Mouse (Mus musculus): Measurements from ENCODE around the gene Spaar.

Spaar gene

DNA sequence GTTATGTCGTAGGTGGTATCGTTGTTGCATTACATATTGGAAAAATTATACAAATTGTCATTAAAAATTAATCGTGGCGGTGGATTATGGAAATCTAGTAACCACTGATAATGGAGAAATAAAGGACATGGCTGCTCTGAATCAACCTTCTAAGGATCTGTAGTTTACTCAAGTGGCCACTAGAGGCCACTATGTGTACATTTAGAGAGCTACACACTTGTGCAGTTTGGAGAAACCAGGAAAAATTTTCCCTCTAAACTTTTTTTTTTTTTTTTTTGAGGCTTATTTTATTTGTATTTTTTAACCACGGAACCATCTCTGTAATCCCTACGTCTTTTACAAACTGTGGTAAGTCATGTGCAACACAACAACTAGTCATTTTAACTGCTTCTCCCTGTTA, 15.4 kb downstream of the Spaar start:
- no peak for TF ChIP-seq GATA4 (IDR thresholded peaks at IDR 0.05; ENCODE audit: insufficient replicate concordance, low read length)

GRCm38 (mm10) chr4:43757213-43757612, 27.4 kb downstream of the Spaar start:
- TF ChIP-seq GATA4 (IDR thresholded peaks at IDR 0.05; ENCODE audit: insufficient replicate concordance, low read length): no peak

DNA sequence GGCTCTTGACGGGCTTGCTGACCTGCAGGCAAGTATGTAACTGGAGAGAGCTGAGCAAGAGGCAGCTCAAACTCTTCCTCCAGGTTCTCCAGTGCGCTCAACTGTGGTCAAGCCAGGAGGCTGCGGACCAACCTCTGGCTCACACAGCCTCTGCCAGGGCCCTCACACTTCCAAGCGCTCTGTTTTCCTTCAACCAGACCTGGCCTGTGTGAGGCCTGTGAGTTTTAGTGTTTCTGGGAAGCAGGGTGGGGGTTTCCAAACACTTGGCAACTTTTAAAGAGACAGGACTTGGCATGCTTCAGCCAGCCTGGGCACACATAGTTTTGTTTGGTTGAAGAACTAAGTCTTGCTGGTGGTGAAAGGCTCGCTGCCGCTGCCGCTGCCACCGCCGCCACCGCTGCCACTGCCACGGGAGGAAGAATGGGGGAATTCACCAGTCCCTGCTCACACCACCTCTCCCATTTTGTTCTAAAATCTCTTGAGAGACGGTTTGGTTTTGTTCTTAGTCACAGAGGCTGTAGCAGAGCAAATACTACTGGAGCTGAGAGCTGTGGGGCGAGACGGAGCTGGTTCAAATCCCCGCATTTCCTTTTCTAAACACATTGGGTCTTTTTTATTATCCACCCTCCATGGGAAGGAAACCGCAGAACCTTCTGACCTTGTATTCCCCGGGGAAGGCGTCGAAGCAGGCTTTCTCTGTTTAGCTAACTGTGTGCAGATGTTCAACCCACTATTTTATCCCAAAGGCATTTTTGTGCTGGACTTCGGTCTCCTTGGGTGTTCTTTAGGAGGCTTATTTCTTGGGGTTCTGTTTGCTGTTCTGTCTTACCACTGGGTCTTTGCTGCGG, 30.0 kb downstream of the Spaar start:
- no peak for TF ChIP-seq GATA4 (IDR thresholded peaks at IDR 0.05; ENCODE audit: insufficient replicate concordance, low read length)

- no peak for TF ChIP-seq GATA4 (IDR thresholded peaks at IDR 0.05; ENCODE audit: insufficient replicate concordance, low read length)
Observed at GRCm38 (mm10) chr4:43760460-43760859, 30.6 kb downstream of the Spaar start.

- TF ChIP-seq GATA4 (IDR thresholded peaks at IDR 0.05; ENCODE audit: insufficient replicate concordance, low read length): no peak
Observed at GRCm38 (mm10) chr4:43761336-43761735, 31.5 kb downstream of the Spaar start.

- no peak for TF ChIP-seq GATA4 (IDR thresholded peaks at IDR 0.05; ENCODE audit: insufficient replicate concordance, low read length)
Observed at GRCm38 (mm10) chr4:43763410-43763809, 33.6 kb downstream of the Spaar start.

- no peak for TF ChIP-seq GATA4 (IDR thresholded peaks at IDR 0.05; ENCODE audit: insufficient replicate concordance, low read length)
Observed at GRCm38 (mm10) chr4:43768341-43768740, 38.5 kb downstream of the Spaar start.

GRCm38 (mm10) chr4:43769374-43769773, 39.5 kb downstream of the Spaar start:
- TF ChIP-seq GATA4 (IDR thresholded peaks at IDR 0.05; ENCODE audit: insufficient replicate concordance, low read length): no peak

DNA sequence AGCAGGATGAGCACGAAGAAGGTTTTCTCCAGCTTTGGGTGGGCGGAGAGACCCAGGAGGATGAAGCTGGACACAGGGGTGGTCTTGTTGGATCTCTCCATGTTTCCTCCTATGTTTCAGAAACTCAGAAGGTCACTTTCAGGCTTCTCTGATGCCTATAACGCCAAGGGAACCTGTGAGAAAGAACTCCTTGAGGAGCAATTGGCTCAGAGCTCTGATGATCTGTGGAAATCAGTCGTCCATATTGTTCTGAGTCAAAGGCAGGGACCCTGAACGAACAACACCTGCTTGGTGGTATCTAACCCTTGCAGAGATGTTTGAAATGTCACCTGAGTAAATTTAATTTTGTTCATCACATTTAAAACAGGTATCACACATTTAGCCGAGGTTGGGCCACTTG, 41.1 kb downstream of the Spaar start, which contains the start of gene Olfr159:
TSS of gene Olfr159 (minus strand) at position 101 of the 400 bp plus-strand sequence.
- no peak for TF ChIP-seq GATA4 (IDR thresholded peaks at IDR 0.05; ENCODE audit: insufficient replicate concordance, low read length)

- no peak for TF ChIP-seq GATA4 (IDR thresholded peaks at IDR 0.05; ENCODE audit: insufficient replicate concordance, low read length)
Observed at GRCm38 (mm10) chr4:43771626-43772025, 41.8 kb downstream of the Spaar start.

DNA sequence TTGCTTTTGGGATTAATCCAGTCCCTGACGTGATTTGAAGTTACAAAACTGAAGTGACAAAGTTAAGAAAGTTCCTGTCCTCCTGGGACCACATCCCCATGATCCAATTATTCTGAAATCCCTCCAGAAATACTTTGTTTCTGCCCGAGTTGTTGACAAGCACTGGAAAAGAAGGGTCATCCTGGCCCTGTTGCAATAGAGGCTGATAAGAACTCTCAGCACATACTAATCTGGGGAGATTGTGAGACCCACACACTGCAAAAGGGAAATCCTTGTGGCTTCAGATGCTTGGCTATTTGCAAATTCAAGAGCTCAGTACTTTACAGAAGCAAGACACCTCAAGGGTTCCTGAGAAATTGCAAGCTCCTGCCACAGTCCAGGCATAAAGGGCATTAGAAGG, 42.5 kb downstream of the Spaar start:
- TF ChIP-seq GATA4 (IDR thresholded peaks at IDR 0.05; ENCODE audit: insufficient replicate concordance, low read length): no peak

DNA sequence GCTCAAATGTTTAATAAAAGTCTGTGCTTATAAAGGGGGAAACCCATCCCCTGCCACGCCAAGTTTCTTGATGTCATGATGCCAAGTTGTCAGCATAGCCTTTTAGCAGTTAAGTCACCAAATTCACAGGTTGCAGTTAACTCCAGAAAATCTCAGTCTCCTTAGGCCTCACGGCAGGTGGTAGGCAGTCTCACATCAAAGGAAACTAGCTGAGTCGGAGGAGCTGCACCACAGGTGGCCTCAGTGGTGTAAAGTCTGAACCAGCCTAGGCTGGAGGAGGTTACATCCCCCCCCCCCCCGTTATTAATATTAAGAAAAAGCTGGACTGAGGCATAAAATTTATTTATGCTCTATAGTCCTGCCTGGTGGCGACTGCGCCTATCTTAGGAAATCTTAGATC, 65.5 kb downstream of the Spaar start:
- TF ChIP-seq GATA4 (IDR thresholded peaks at IDR 0.05; ENCODE audit: insufficient replicate concordance, low read length): no peak

DNA sequence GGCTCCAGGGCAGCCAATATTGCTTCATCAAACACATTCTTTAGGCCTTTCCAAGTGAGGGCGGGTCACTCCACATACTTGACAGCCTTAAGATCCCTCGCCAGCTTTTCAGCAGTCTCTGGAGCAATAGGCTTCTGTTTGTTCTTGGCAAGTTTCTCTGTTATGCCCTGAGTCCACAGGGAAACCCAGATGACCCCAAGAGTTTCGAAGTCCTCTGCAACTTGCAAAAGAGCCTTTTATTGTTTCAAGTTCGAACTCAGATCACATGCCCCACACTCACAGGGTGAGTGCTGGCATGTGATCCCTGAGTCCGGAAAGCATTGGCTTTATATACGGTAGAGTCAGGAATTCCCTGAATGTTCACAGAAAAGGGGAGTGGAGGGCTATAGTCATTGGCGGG, 69.1 kb downstream of the Spaar start:
- TF ChIP-seq GATA4 (IDR thresholded peaks at IDR 0.05; ENCODE audit: insufficient replicate concordance, low read length): no peak
